Comparison of ENCODE assay signal across 29 mouse cellular contexts in genomic region chr6:17542383-17542782, GRCm38 (mm10).
A peak's percentile ranks its signal among the peaks of the same experiment; 100 is the strongest.
DNase-seq lines count a peak whose midpoint lies in the region; ATAC-seq lines count a peak whose summit lies in the region.
"Had no signal": no experiment of that assay in that cellular context is flagged by ENCODE, and none has a peak within 500 bp of the region (broad histone marks: within the 10 kb centered on the region; RNA-seq: fewer than 3 reads in every experiment).

No protein-coding gene starts in this region.

- H3K4me2 ChIP-seq in neural tube, embryonic 14.5 days (ENCODE audit: low read depth, low read length): no peak overlapping the region
- H3K4me2 ChIP-seq: embryonic facial prominence, embryonic 13.5 days; heart, embryonic 15.5 days; hindbrain, embryonic 13.5 days; limb, embryonic 13.5 days; liver, embryonic 15.5 days; midbrain, embryonic 12.5 days had no signal

- 78% methylated on average over 7 of the region's 7 CpGs for WGBS in neural tube, embryonic 14.5 days

- intact Hi-C loops in heart, postnatal 14 days (cut with DNase I): loop anchor here (10.0 kb wide), 1 partner anchor 78 kb away; the partner anchor contains the start of gene Met

- H3K27ac ChIP-seq in neural tube, embryonic 14.5 days (ENCODE audit: low read depth, low read length): no peak overlapping the region
- H3K27ac ChIP-seq: embryonic facial prominence, embryonic 13.5 days; forebrain, embryonic 10.5 days; heart, embryonic 10.5 days; heart, embryonic 15.5 days; hindbrain, embryonic 13.5 days; kidney, postnatal 0 days; limb, embryonic 13.5 days; midbrain, embryonic 12.5 days; stomach, postnatal 0 days had no signal

- H3K4me3 ChIP-seq in neural tube, embryonic 14.5 days (ENCODE audit: low read depth, low read length): no peak overlapping the region
- H3K4me3 ChIP-seq: embryonic facial prominence, embryonic 13.5 days; forebrain, embryonic 10.5 days; heart, embryonic 10.5 days; heart, embryonic 15.5 days; hindbrain, embryonic 13.5 days; limb, embryonic 13.5 days; liver, embryonic 15.5 days; midbrain, embryonic 12.5 days; myocyte had no signal

- H3K27me3 ChIP-seq in neural tube, embryonic 14.5 days (ENCODE audit: control insufficient read depth, insufficient read depth, low read length): no peaks in the 10 kb centered on the region
- H3K27me3 ChIP-seq: embryonic facial prominence, embryonic 13.5 days; heart, embryonic 15.5 days; hindbrain, embryonic 13.5 days; limb, embryonic 13.5 days; liver, embryonic 15.5 days; midbrain, embryonic 12.5 days had no signal

- no peaks in the 10 kb centered on the region for H3K9me3 ChIP-seq in neural tube, embryonic 14.5 days (ENCODE audit: control insufficient read depth, low read length)
- H3K9me3 ChIP-seq: embryonic facial prominence, embryonic 13.5 days; forebrain, embryonic 10.5 days; heart, embryonic 10.5 days; heart, embryonic 15.5 days; hindbrain, embryonic 13.5 days; limb, embryonic 13.5 days; liver, embryonic 15.5 days; midbrain, embryonic 12.5 days had no signal

- no peaks in the 10 kb centered on the region for H3K36me3 ChIP-seq in neural tube, embryonic 14.5 days (ENCODE audit: control insufficient read depth, insufficient read depth, low read length)
- H3K36me3 ChIP-seq: embryonic facial prominence, embryonic 13.5 days; forebrain, embryonic 10.5 days; heart, embryonic 10.5 days; heart, embryonic 15.5 days; hindbrain, embryonic 13.5 days; limb, embryonic 13.5 days; liver, embryonic 15.5 days; midbrain, embryonic 12.5 days had no signal

- DNase-seq in heart, adult 11 months: peak; percentile 23
- DNase-seq in heart, adult 8-10 months (ENCODE audit: low spot score): no peak
- no peak for DNase-seq in neural tube, embryonic 10.5 days (ENCODE audit: extremely low spot score, low spot score)
- peak; percentile 59 to 65 for DNase-seq in spleen, postnatal 36 days (ENCODE audit: low spot score in 2 of 2)
- DNase-seq in spleen, postnatal 14 days (ENCODE audit: low spot score in 2 of 2): no peak
- DNase-seq in heart, postnatal 14 days: no peak
- DNase-seq: adrenal gland, postnatal 25 days; cerebellum, adult 18-20 months; cerebellum, postnatal 10 days; gastrocnemius, postnatal 10 days; heart, postnatal 36 days; lung, postnatal 36 days; right cerebral cortex, postnatal 14 days; thymus, adult 18-20 months; thymus, postnatal 25 days had no signal

- peaks cover 3% of the 10 kb centered on the region; the same call in 1 of the 2 replicates for H3K4me1 ChIP-seq in neural tube, embryonic 14.5 days (ENCODE audit: control insufficient read depth, insufficient read depth, low read length)
- H3K4me1 ChIP-seq: liver, embryonic 15.5 days had no signal

- ATAC-seq in neural tube, embryonic 14.5 days (ENCODE audit: low read depth): peak; percentile 46; the same call in 1 of the 2 replicates
- ATAC-seq: CD4-positive, CD25-positive, alpha-beta regulatory T cell, adult 4 months; forebrain, embryonic 16.5 days had no signal

- H3K9ac ChIP-seq in neural tube, embryonic 14.5 days (replicated peaks; ENCODE audit: low read depth, low read length): no peak overlapping the region
- H3K9ac ChIP-seq: embryonic facial prominence, embryonic 13.5 days; heart, embryonic 15.5 days; hindbrain, embryonic 13.5 days; limb, embryonic 13.5 days; liver, embryonic 15.5 days; midbrain, embryonic 12.5 days had no signal

Comparison
In these comparisons a context has a peak if more than half of its experiments do, and no peak if none do; other contexts are left out.
1. DNase-seq: peak in heart, adult 11 months (single experiment) and spleen, postnatal 36 days (2 of 2); none in heart, adult 8-10 months (single experiment), neural tube, embryonic 10.5 days (single experiment), spleen, postnatal 14 days (0 of 2) and heart, postnatal 14 days (0 of 2).